In the genomic region with DNA sequence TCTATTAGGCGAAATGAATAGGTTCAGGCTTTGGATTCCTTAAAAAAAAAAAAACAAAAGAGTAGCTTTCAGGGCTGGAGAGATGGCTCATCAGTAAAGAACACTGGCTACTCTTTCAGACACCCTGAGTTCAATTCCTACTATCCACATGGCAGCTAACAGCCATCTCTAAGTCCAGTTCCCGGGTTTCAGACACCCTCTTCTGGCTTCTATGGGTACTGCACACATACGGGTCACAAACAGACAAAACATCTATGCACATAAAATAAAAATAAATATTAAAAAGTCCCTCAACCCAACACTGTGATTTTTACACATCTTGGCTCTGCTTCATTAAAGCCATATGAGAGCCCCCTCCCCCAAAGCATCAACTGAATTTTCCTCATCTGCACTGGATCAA, we compare ENCODE assay signal across 13 mouse cellular contexts. TPM values are rescaled to one million over a fixed set of nuclear protein-coding genes. Genes with fewer than 3 reads are reported as not detected.
DNase-seq lines count a peak whose midpoint lies in the region; ATAC-seq and TF ChIP-seq lines count a peak whose summit lies in the region.
"Had no signal": no experiment of that assay in that cellular context is flagged by ENCODE, and none has a peak within 500 bp of the region (broad histone marks: within the 10 kb centered on the region; RNA-seq: fewer than 3 reads in every experiment).

No protein-coding gene starts in this region.

- no peaks in the 10 kb centered on the region for H3K9me3 ChIP-seq in midbrain, postnatal 0 days (ENCODE audit: low read length)
- H3K9me3 ChIP-seq in midbrain, embryonic 15.5 days, result no peaks in the 10 kb centered on the region
- H3K9me3 ChIP-seq: embryonic facial prominence, embryonic 15.5 days; stomach, embryonic 15.5 days had no signal

- no peak overlapping the region for H3K9ac ChIP-seq in heart, adult 2 months (ENCODE audit: low read depth, low read length)
- no peak overlapping the region for H3K9ac ChIP-seq in midbrain, postnatal 0 days (replicated peaks; ENCODE audit: low read length, poor library complexity, severe bottlenecking)
- H3K9ac ChIP-seq in midbrain, embryonic 15.5 days, result no peak overlapping the region
- H3K9ac ChIP-seq: embryonic facial prominence, embryonic 15.5 days; stomach, embryonic 15.5 days had no signal

- no peak overlapping the region for H3K4me3 ChIP-seq in heart, adult 2 months
- H3K4me3 ChIP-seq in midbrain, postnatal 0 days (ENCODE audit: low read depth, low read length), result no peak overlapping the region
- no peak overlapping the region for H3K4me3 ChIP-seq in midbrain, embryonic 15.5 days
- H3K4me3 ChIP-seq: embryonic facial prominence, embryonic 15.5 days; stomach, embryonic 15.5 days had no signal

- H3K4me1 ChIP-seq in heart, adult 2 months (ENCODE audit: control insufficient read depth, insufficient read depth, low read length), result peaks cover 7% of the 10 kb centered on the region
- H3K4me1 ChIP-seq in midbrain, postnatal 0 days (ENCODE audit: insufficient read depth, low read length), result no peaks in the 10 kb centered on the region
- no peaks in the 10 kb centered on the region for H3K4me1 ChIP-seq in midbrain, embryonic 15.5 days

- no peaks in the 10 kb centered on the region for H3K79me2 ChIP-seq in heart, adult 2 months (replicated peaks; ENCODE audit: control insufficient read depth, insufficient read depth, low read length)

- no peaks in the 10 kb centered on the region for H3K27me3 ChIP-seq in heart, adult 2 months (ENCODE audit: control insufficient read depth, insufficient read depth, low read length)
- H3K27me3 ChIP-seq in midbrain, postnatal 0 days (ENCODE audit: insufficient read depth, low read length), result no peaks in the 10 kb centered on the region
- no peaks in the 10 kb centered on the region for H3K27me3 ChIP-seq in midbrain, embryonic 15.5 days (replicated peaks)
- no peaks in the 10 kb centered on the region for H3K27me3 ChIP-seq in splenic B cell, adult 2 months (ENCODE audit: control insufficient read depth, insufficient read depth, low read length, poor library complexity, severe bottlenecking)
- H3K27me3 ChIP-seq: embryonic facial prominence, embryonic 15.5 days; stomach, embryonic 15.5 days had no signal

- ATAC-seq in midbrain, postnatal 0 days (ENCODE audit: low FRiP score), result no peak
- ATAC-seq in midbrain, embryonic 15.5 days (replicated peaks), result no peak
- no peak for ATAC-seq in erythroblast, adult 5-6 weeks (replicated peaks; ENCODE audit: low FRiP score, poor library complexity, severe bottlenecking)

- no peak for TF ChIP-seq EP300 in heart, adult 2 months (IDR thresholded peaks at IDR 0.05; ENCODE audit: insufficient read depth, low read depth, low read length)

- H3K4me2 ChIP-seq in midbrain, postnatal 0 days (ENCODE audit: low read depth, low read length, poor library complexity, severe bottlenecking), result no peak overlapping the region
- H3K4me2 ChIP-seq in midbrain, embryonic 15.5 days, result no peak overlapping the region
- H3K4me2 ChIP-seq: embryonic facial prominence, embryonic 15.5 days; stomach, embryonic 15.5 days had no signal

- intact Hi-C loops in heart, adult 2 months (cut with DNase I), result loop anchor here (5.0 kb wide), 1 partner anchor 32 kb away; no protein-coding TSS in a partner anchor
- intact Hi-C loops in heart, postnatal 36 days (cut with DNase I), result no loop called here

- TF ChIP-seq POLR2A in heart, adult 2 months (IDR thresholded peaks at IDR 0.05; ENCODE audit: insufficient read depth, low read depth, low read length), result no peak

- DNase-seq in heart, adult 2 months, result no peak
- no peak for DNase-seq in heart, postnatal 36 days
- DNase-seq in midbrain, postnatal 0 days (ENCODE audit: low spot score), result no peak
- peak; percentile 19 for DNase-seq in NIH3T3 (ENCODE audit: low read depth)
- peak; percentile 20 for DNase-seq in splenic B cell, adult 2 months (ENCODE audit: low read depth, low spot score)
- DNase-seq: heart, postnatal 14 days; kidney, adult 11 months; midbrain, embryonic 14.5 days; right cerebral cortex, adult 18-20 months had no signal

- TF ChIP-seq CTCF in heart, adult 2 months (IDR thresholded peaks at IDR 0.05), result peak; percentile 52
- peak; percentile 52 for TF ChIP-seq CTCF in midbrain, postnatal 0 days (IDR thresholded peaks at IDR 0.05)

- no peak overlapping the region for H3K27ac ChIP-seq in heart, adult 2 months
- H3K27ac ChIP-seq in midbrain, postnatal 0 days (ENCODE audit: low read depth, low read length), result no peak overlapping the region
- no peak overlapping the region for H3K27ac ChIP-seq in midbrain, embryonic 15.5 days
- H3K27ac ChIP-seq: embryonic facial prominence, embryonic 15.5 days; stomach, embryonic 15.5 days had no signal

- 97% methylated on average over 3 of the region's 3 CpGs for WGBS in heart, adult 2 months
- 92% methylated on average over 3 of the region's 3 CpGs for WGBS in midbrain, postnatal 0 days
- WGBS in midbrain, embryonic 15.5 days, result 88% methylated on average over 3 of the region's 3 CpGs

- no peaks in the 10 kb centered on the region for H3K36me3 ChIP-seq in heart, adult 2 months (ENCODE audit: control insufficient read depth, insufficient read depth, low read length)
- H3K36me3 ChIP-seq in midbrain, postnatal 0 days (ENCODE audit: insufficient read depth, low read length), result no peaks in the 10 kb centered on the region
- H3K36me3 ChIP-seq in midbrain, embryonic 15.5 days (replicated peaks), result no peaks in the 10 kb centered on the region
- no peaks in the 10 kb centered on the region for H3K36me3 ChIP-seq in splenic B cell, adult 2 months (ENCODE audit: control insufficient read depth, insufficient read depth, low read length, poor library complexity, severe bottlenecking)
- H3K36me3 ChIP-seq: embryonic facial prominence, embryonic 15.5 days; stomach, embryonic 15.5 days had no signal

RNA-seq across cellular contexts. Expression of a gene that starts 27.3 kb away (rescaled TPM):
- total RNA-seq in heart, adult 2 months (2021), result under 1 TPM in 1 of 2 experiments, not detected in 1; 0.14 TPM
- 0.25 and 0.35 TPM in 2 replicates for polyA plus RNA-seq in heart, adult 2 months (2012; rRNA removed)
- not detected for total RNA-seq in heart, postnatal 36 days (2021)
- not detected in 2 replicates for total RNA-seq in midbrain, postnatal 0 days (2014; rRNA removed)
- 0.18 TPM in 1 of 2 replicates, not detected in the other for polyA plus RNA-seq in midbrain, postnatal 0 days (2015; fragmentation: Nextera tagmentation; extraction: Ambion mirVana)
- 0.09 TPM in 1 of 2 replicates, not detected in the other for polyA plus RNA-seq in midbrain, embryonic 15.5 days (2015; fragmentation: Nextera tagmentation; extraction: Ambion mirVana)
- total RNA-seq in erythroblast, adult 5-6 weeks (2015; ENCODE audit: low replicate concordance), result not detected in 2 replicates
- total RNA-seq in erythroblast, adult 5-6 weeks (2017; ENCODE audit: low replicate concordance), result 0.28 TPM in 1 of 2 replicates, not detected in the other
- polyA plus RNA-seq: midbrain, embryonic 14.5 days had no signal

Comparison
In these comparisons a context has a peak if more than half of its experiments do, and no peak if none do; other contexts are left out.
1. DNase-seq: peak in NIH3T3 (single experiment) and splenic B cell, adult 2 months (single experiment); none in heart, adult 2 months (0 of 2), heart, postnatal 36 days (0 of 2) and midbrain, postnatal 0 days (single experiment).